Mouse (Mus musculus) bone marrow macrophage, adult 2 months (primary cell): Measurements from ENCODE around the gene Fam69a. TPM values are rescaled to one million over a fixed set of nuclear protein-coding genes. Genes with fewer than 3 reads are reported as not detected.

ENCODE experiments used
- H3K27ac ChIP-seq: 2 replicates; pipeline ENCODE4 v1.5.1; 2012; ENCODE audit warnings: low read depth, low read length; ENCODE audit not compliant: insufficient read depth
- H3K4me1 ChIP-seq: 2 replicates; pipeline ENCODE4 v1.6.1; 2012; ENCODE audit warnings: low read length; ENCODE audit not compliant: control insufficient read depth, insufficient read depth
- H3K4me3 ChIP-seq: 2 replicates; pipeline ENCODE4 v1.5.1; 2012; ENCODE audit warnings: mild to moderate bottlenecking, low read length, moderate library complexity; ENCODE audit not compliant: insufficient read depth
- CTCF ChIP-seq: IDR thresholded peaks from 2 replicates; pipeline ENCODE4 v1.5.1; 2012; ENCODE audit warnings: low read depth, mild to moderate bottlenecking, low read length, moderate library complexity
- POLR2A ChIP-seq: IDR thresholded peaks from 2 replicates; pipeline ENCODE4 v1.6.1; 2012; ENCODE audit warnings: mild to moderate bottlenecking, low read depth, low read length, borderline replicate concordance
- polyA plus RNA-seq: library from polyadenylated mRNA; stranded (reverse); fragments of >200 nt; gene quantifications from 2 replicates; pipeline ENCODE4 v1.2.4, GENCODE M21; 2012; ENCODE audit not compliant: missing spikeins, insufficient read depth, insufficient read length

The Fam69a gene
- polyA plus RNA-seq, 1 experiment = 80.4 TPM

- TF ChIP-seq POLR2A (no peak), CTCF (no peak)
- Histone ChIP-seq H3K27ac (peak overlapping the region; percentile 88), H3K4me3 (peak overlapping the region; percentile 82), H3K4me1 (peaks cover 35% of the 10 kb centered on the region)
These were observed 118.6 kb downstream of the Fam69a start for GRCm38 (mm10) chr5:107867970-107868904.

GRCm38 (mm10) chr5:107866127-107867126, 120.5 kb downstream of the Fam69a start:
- peak overlapping the region; percentile 45 for H3K27ac ChIP-seq
- TF ChIP-seq POLR2A = no peak
- TF ChIP-seq CTCF = no peak
- H3K4me3 ChIP-seq = no peak overlapping the region
- peaks cover 27% of the 10 kb centered on the region for H3K4me1 ChIP-seq

GRCm38 (mm10) chr5:107863971-107864370, 122.9 kb downstream of the Fam69a start:
- no peak for TF ChIP-seq POLR2A
- H3K4me3 ChIP-seq = no peak overlapping the region
- peaks cover 17% of the 10 kb centered on the region for H3K4me1 ChIP-seq
- H3K27ac ChIP-seq = no peak overlapping the region

GRCm38 (mm10) chr5:107858963-107859362, 127.9 kb downstream of the Fam69a start:
- Histone ChIP-seq H3K4me1 (peaks cover 14% of the 10 kb centered on the region), H3K27ac (no peak overlapping the region), H3K4me3 (no peak overlapping the region)
- TF ChIP-seq CTCF (no peak), POLR2A (no peak)

Other genes starting within 250 kb of the Fam69a start
- gene Ube2d2b, start 157.0 kb downstream of the Fam69a start, polyA plus RNA-seq = not detected in 2 replicates
- 30.7 and 34.6 TPM in 2 replicates for gene Evi5, start 112.0 kb downstream of the Fam69a start, polyA plus RNA-seq
- 54.3 and 57.8 TPM in 2 replicates for gene Rpl5, start 86.6 kb downstream of the Fam69a start, polyA plus RNA-seq
- 29.4 and 33.5 TPM in 2 replicates for gene Mtf2, start 78.6 kb upstream of the Fam69a start, polyA plus RNA-seq
- 57.1 and 57.5 TPM in 2 replicates for gene Tmed5, start 145.5 kb upstream of the Fam69a start, polyA plus RNA-seq
- 2.7 and 4.2 TPM in 2 replicates for gene Ccdc18, start 145.8 kb upstream of the Fam69a start, polyA plus RNA-seq